Mouse (Mus musculus): ENCODE measurements around the gene Ptprd. TPM values are rescaled to one million over a fixed set of nuclear protein-coding genes. Genes with fewer than 3 reads are reported as not detected.

The Ptprd gene
- polyA plus RNA-seq, 1 experiment = 108 TPM

- Histone ChIP-seq H3K27ac (ENCODE audit: insufficient read depth, low read length) (no peak overlapping the region), H3K27me3 (ENCODE audit: control insufficient read depth, insufficient read depth, low read length) (no peaks in the 10 kb centered on the region), H3K4me3 (replicated peaks; ENCODE audit: insufficient read depth, low read depth, low read length) (no peak overlapping the region), H3K4me1 (ENCODE audit: control insufficient read depth, insufficient read depth, low read length) (no peaks in the 10 kb centered on the region)
- 92% methylated on average over 2 of the region's 2 CpGs for WGBS
- TF ChIP-seq POLR2A (IDR thresholded peaks at IDR 0.05; ENCODE audit: borderline replicate concordance, insufficient read depth, low read length) = no peak
- TF ChIP-seq CTCF (IDR thresholded peaks at IDR 0.05; ENCODE audit: borderline replicate concordance, insufficient read depth, low read depth, low read length) = no peak
- DNase-seq = no peak
Observed at GRCm38 (mm10) chr4:76660146-76660545, 1551.6 kb downstream of the Ptprd start.

- 82% methylated on average over 3 of the region's 3 CpGs for WGBS
- Histone ChIP-seq H3K4me3 (replicated peaks; ENCODE audit: insufficient read depth, low read depth, low read length) (no peak overlapping the region), H3K27me3 (ENCODE audit: control insufficient read depth, insufficient read depth, low read length) (no peaks in the 10 kb centered on the region), H3K4me1 (ENCODE audit: control insufficient read depth, insufficient read depth, low read length) (no peaks in the 10 kb centered on the region), H3K27ac (ENCODE audit: insufficient read depth, low read length) (no peak overlapping the region)
- TF ChIP-seq CTCF (IDR thresholded peaks at IDR 0.05; ENCODE audit: borderline replicate concordance, insufficient read depth, low read depth, low read length) (no peak), POLR2A (IDR thresholded peaks at IDR 0.05; ENCODE audit: borderline replicate concordance, insufficient read depth, low read length) (no peak)
- no peak for DNase-seq
Observed at GRCm38 (mm10) chr4:76656734-76657133, 1555.0 kb downstream of the Ptprd start.

- Histone ChIP-seq H3K27ac (ENCODE audit: insufficient read depth, low read length) (no peak overlapping the region), H3K27me3 (ENCODE audit: control insufficient read depth, insufficient read depth, low read length) (no peaks in the 10 kb centered on the region), H3K4me3 (replicated peaks; ENCODE audit: insufficient read depth, low read depth, low read length) (no peak overlapping the region), H3K4me1 (ENCODE audit: control insufficient read depth, insufficient read depth, low read length) (no peaks in the 10 kb centered on the region)
- TF ChIP-seq CTCF (IDR thresholded peaks at IDR 0.05; ENCODE audit: borderline replicate concordance, insufficient read depth, low read depth, low read length) = no peak
- TF ChIP-seq POLR2A (IDR thresholded peaks at IDR 0.05; ENCODE audit: borderline replicate concordance, insufficient read depth, low read length) = no peak
- 87% methylated on average over 2 of the region's 2 CpGs for WGBS
- DNase-seq = no peak
Observed at GRCm38 (mm10) chr4:76652971-76653370, 1558.8 kb downstream of the Ptprd start.

- DNase-seq = no peak
- Histone ChIP-seq H3K4me1 (ENCODE audit: control insufficient read depth, insufficient read depth, low read length) (no peaks in the 10 kb centered on the region), H3K27ac (ENCODE audit: insufficient read depth, low read length) (no peak overlapping the region), H3K27me3 (ENCODE audit: control insufficient read depth, insufficient read depth, low read length) (no peaks in the 10 kb centered on the region), H3K4me3 (replicated peaks; ENCODE audit: insufficient read depth, low read depth, low read length) (no peak overlapping the region)
- WGBS = 70% methylated on average over 7 of the region's 7 CpGs
- TF ChIP-seq POLR2A (IDR thresholded peaks at IDR 0.05; ENCODE audit: borderline replicate concordance, insufficient read depth, low read length) = no peak
- TF ChIP-seq CTCF (IDR thresholded peaks at IDR 0.05; ENCODE audit: borderline replicate concordance, insufficient read depth, low read depth, low read length) = no peak
Observed at GRCm38 (mm10) chr4:76621740-76622139, 1590.0 kb downstream of the Ptprd start.

- H3K4me1 ChIP-seq (ENCODE audit: control insufficient read depth, insufficient read depth, low read length) = no peaks in the 10 kb centered on the region
- no peak overlapping the region for H3K27ac ChIP-seq (ENCODE audit: insufficient read depth, low read length)
- TF ChIP-seq POLR2A (IDR thresholded peaks at IDR 0.05; ENCODE audit: borderline replicate concordance, insufficient read depth, low read length) = no peak
- no peak for TF ChIP-seq CTCF (IDR thresholded peaks at IDR 0.05; ENCODE audit: borderline replicate concordance, insufficient read depth, low read depth, low read length)
- H3K4me3 ChIP-seq (replicated peaks; ENCODE audit: insufficient read depth, low read depth, low read length) = no peak overlapping the region
- no peaks in the 10 kb centered on the region for H3K27me3 ChIP-seq (ENCODE audit: control insufficient read depth, insufficient read depth, low read length)
- no peak for DNase-seq
- WGBS = 92% methylated on average over 6 of the region's 6 CpGs
Observed at GRCm38 (mm10) chr4:76616614-76617013, 1595.1 kb downstream of the Ptprd start.

GRCm38 (mm10) chr4:76608246-76608645 is 1603.5 kb downstream of the Ptprd start:
- no peak for DNase-seq
- Histone ChIP-seq H3K4me3 (replicated peaks; ENCODE audit: insufficient read depth, low read depth, low read length) (no peak overlapping the region), H3K4me1 (ENCODE audit: control insufficient read depth, insufficient read depth, low read length) (no peaks in the 10 kb centered on the region), H3K27ac (ENCODE audit: insufficient read depth, low read length) (no peak overlapping the region), H3K27me3 (ENCODE audit: control insufficient read depth, insufficient read depth, low read length) (no peaks in the 10 kb centered on the region)
- TF ChIP-seq POLR2A (IDR thresholded peaks at IDR 0.05; ENCODE audit: borderline replicate concordance, insufficient read depth, low read length) (no peak), CTCF (IDR thresholded peaks at IDR 0.05; ENCODE audit: borderline replicate concordance, insufficient read depth, low read depth, low read length) (no peak)
- WGBS = 60% methylated on average over 7 of the region's 7 CpGs

- Histone ChIP-seq H3K4me3 (replicated peaks; ENCODE audit: insufficient read depth, low read depth, low read length) (no peak overlapping the region), H3K27ac (ENCODE audit: insufficient read depth, low read length) (no peak overlapping the region), H3K4me1 (ENCODE audit: control insufficient read depth, insufficient read depth, low read length) (no peaks in the 10 kb centered on the region), H3K27me3 (ENCODE audit: control insufficient read depth, insufficient read depth, low read length) (no peaks in the 10 kb centered on the region)
- TF ChIP-seq CTCF (IDR thresholded peaks at IDR 0.05; ENCODE audit: borderline replicate concordance, insufficient read depth, low read depth, low read length) = no peak
- TF ChIP-seq POLR2A (IDR thresholded peaks at IDR 0.05; ENCODE audit: borderline replicate concordance, insufficient read depth, low read length) = no peak
- 79% methylated on average over 2 of the region's 2 CpGs for WGBS
- no peak for DNase-seq
Observed at GRCm38 (mm10) chr4:76606808-76607207, 1605.0 kb downstream of the Ptprd start.

- TF ChIP-seq CTCF (IDR thresholded peaks at IDR 0.05; ENCODE audit: borderline replicate concordance, insufficient read depth, low read depth, low read length) = no peak
- no peak for TF ChIP-seq POLR2A (IDR thresholded peaks at IDR 0.05; ENCODE audit: borderline replicate concordance, insufficient read depth, low read length)
- 98% methylated on average over 1 of the region's 1 CpGs for WGBS
- DNase-seq = no peak
- Histone ChIP-seq H3K27ac (ENCODE audit: insufficient read depth, low read length) (no peak overlapping the region), H3K27me3 (ENCODE audit: control insufficient read depth, insufficient read depth, low read length) (no peaks in the 10 kb centered on the region), H3K4me3 (replicated peaks; ENCODE audit: insufficient read depth, low read depth, low read length) (no peak overlapping the region), H3K4me1 (ENCODE audit: control insufficient read depth, insufficient read depth, low read length) (no peaks in the 10 kb centered on the region)
Observed at GRCm38 (mm10) chr4:76590722-76591121, 1621.0 kb downstream of the Ptprd start.
